Mouse (Mus musculus) brain, embryonic 14.5 days (tissue): ENCODE results near the gene Rad51ap1.

ENCODE experiments used
- CTCF ChIP-seq: fragments of 200-500 bp; IDR thresholded peaks from 2 replicates; pipeline ENCODE4 v1.5.1; 2012; ENCODE audit warnings: inconsistent platforms, mild to moderate bottlenecking, moderate library complexity, borderline replicate concordance; ENCODE audit not compliant: insufficient read depth, insufficient read length; ENCODE audit errors: extremely low read depth
- POLR2A ChIP-seq: fragments of 200-500 bp; IDR thresholded peaks from 2 replicates; pipeline ENCODE4 v1.6.1; 2012; ENCODE audit warnings: mild to moderate bottlenecking, inconsistent platforms, borderline replicate concordance; ENCODE audit not compliant: poor library complexity, insufficient read depth, insufficient read length, severe bottlenecking; ENCODE audit errors: extremely low read depth

DNA sequence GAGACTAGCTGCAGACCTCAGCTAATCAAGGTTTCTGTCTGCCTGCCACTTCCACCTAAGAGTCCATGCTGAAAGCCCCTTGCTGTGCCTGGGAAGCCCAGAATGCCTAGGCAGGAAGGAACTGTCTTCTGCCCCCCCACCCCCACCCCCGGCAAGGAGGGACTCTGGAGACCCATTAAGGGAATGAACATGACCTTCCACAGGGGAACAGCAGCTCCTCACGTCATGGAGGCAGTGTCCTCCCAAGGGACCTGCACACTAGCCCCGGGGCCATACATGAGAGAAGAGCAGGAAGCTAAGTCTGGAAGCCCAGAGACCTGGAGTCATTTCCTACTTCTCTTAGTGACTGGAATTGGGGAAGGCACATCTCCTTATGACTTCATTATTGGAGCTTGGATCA lies 31.5 kb downstream of the Rad51ap1 start:
- TF ChIP-seq CTCF, result no peak
- TF ChIP-seq POLR2A, result no peak
